Mouse (Mus musculus) limb, embryonic 11.5 days (tissue): Measurements from ENCODE around the gene Olfr1222. TPM values are rescaled to one million over a fixed set of nuclear protein-coding genes. Genes with fewer than 3 reads are reported as not detected.

Experiments
- ATAC-seq: fragments of 200-750 bp; cut with Nextera tagmentation; 2 replicates; pipeline ENCODE4 v1.8.0; 2017; ENCODE audit warnings: low read depth; ENCODE audit not compliant: insufficient number of reproducible peaks, low FRiP score, low TSS enrichment
- DNase-seq: peaks from one replicate; pipeline ENCODE4 v3.0.0-alpha.2; 2015; ENCODE audit warnings: low spot score
- H3K27ac ChIP-seq: fragments of 300-500 bp; sonication (generic); replicated peaks from 2 replicates; pipeline ENCODE4 v1.5.1; 2014; ENCODE audit warnings: low read depth, mild to moderate bottlenecking, low read length
- H3K27me3 ChIP-seq: fragments of 300-500 bp; sonication (generic); 2 replicates; pipeline ENCODE4 v1.6.1; 2014; ENCODE audit warnings: mild to moderate bottlenecking, low read length, mixed read lengths; ENCODE audit not compliant: control insufficient read depth, insufficient read depth
- H3K36me3 ChIP-seq: fragments of 300-500 bp; sonication (generic); 2 replicates; pipeline ENCODE4 v1.6.1; 2014; ENCODE audit warnings: mild to moderate bottlenecking, low read length, moderate library complexity, mixed read lengths; ENCODE audit not compliant: control insufficient read depth, insufficient read depth
- H3K4me1 ChIP-seq: fragments of 300-500 bp; sonication (generic); 2 replicates; pipeline ENCODE4 v1.6.1; 2014; ENCODE audit warnings: low read length, mixed read lengths; ENCODE audit not compliant: control insufficient read depth, insufficient read depth
- H3K4me2 ChIP-seq: fragments of 300-500 bp; sonication (generic); 2 replicates; pipeline ENCODE4 v1.6.1; 2014; ENCODE audit warnings: low read depth, mild to moderate bottlenecking, moderate library complexity; ENCODE audit not compliant: severe bottlenecking
- H3K4me3 ChIP-seq: fragments of 300-500 bp; sonication (generic); 2 replicates; pipeline ENCODE4 v1.5.1; 2014; ENCODE audit warnings: low read depth, low read length
- H3K9ac ChIP-seq: fragments of 300-500 bp; sonication (generic); 2 replicates; pipeline ENCODE4 v1.6.1; 2014; ENCODE audit warnings: mild to moderate bottlenecking, low read length
- H3K9me3 ChIP-seq: fragments of 300-500 bp; sonication (generic); 2 replicates; pipeline ENCODE4 v1.6.1; 2016; ENCODE audit warnings: low read length; ENCODE audit not compliant: control insufficient read depth
- WGBS: fragments of 180-500 bp; shearing (Covaris S2); extraction: QIAGEN DNeasy Blood & Tissue Kit; methylation state at CpG from one replicate; pipeline ENCODE4 v1.1.7; 2014; 5-methylcytosine and 5-hydroxymethylcytosine counted together
- polyA plus RNA-seq: library from polyadenylated mRNA; unstranded; fragments of >200 nt; fragmentation: Nextera tagmentation; extraction: Ambion mirVana; gene quantifications from 2 replicates; pipeline ENCODE4 v1.2.1, GENCODE M21; 2014

Olfr1222 gene
- polyA plus RNA-seq, 1 experiment from 2014 or later = not detected

- Histone ChIP-seq H3K9ac (no peak within 1 kb of the TSS), H3K9me3 (no peaks in the 10 kb centered on the region), H3K27ac (no peak within 1 kb of the TSS), H3K4me3 (no peak within 1 kb of the TSS), H3K4me1 (no peaks in the 10 kb centered on the region), H3K4me2 (no peak within 1 kb of the TSS), H3K27me3 (no peaks in the 10 kb centered on the region), H3K36me3 (no peaks in the 10 kb centered on the region)
- WGBS = 71% methylated on average over 1 of the region's 1 CpGs
- no peak for DNase-seq
- ATAC-seq = no peak
Observed at GRCm38 (mm10) chr2:89083413-89083812, 49.4 kb downstream of the Olfr1222 start, which contains the start of gene Olfr1219. Gene Olfr1219 (minus strand): TSS chr2:89083513.

DNA sequence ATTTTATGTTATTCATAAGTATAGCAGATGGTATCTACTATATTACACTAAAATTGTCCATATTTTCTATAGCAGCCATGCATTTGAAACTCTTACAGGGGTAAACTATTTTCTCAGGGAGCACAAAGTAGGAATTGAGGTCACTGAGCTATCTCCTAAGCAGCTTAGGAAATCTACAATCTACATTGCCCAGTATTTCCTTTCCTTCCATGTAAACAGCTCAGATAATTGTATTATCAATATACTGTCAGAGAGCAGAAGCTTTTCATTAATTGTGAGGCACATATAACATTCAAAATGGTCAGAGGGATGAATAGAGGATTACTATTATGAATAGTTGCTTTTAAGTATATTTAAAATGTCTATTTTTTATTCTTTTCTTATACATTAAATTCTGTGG lies 51.4 kb downstream of the Olfr1222 start:
- H3K4me2 ChIP-seq = no peak overlapping the region
- H3K4me1 ChIP-seq = no peaks in the 10 kb centered on the region
- H3K4me3 ChIP-seq = no peak overlapping the region
- H3K27ac ChIP-seq = no peak overlapping the region
- no peaks in the 10 kb centered on the region for H3K27me3 ChIP-seq
- H3K36me3 ChIP-seq = no peaks in the 10 kb centered on the region
- H3K9me3 ChIP-seq = no peaks in the 10 kb centered on the region
- no peak for DNase-seq
- H3K9ac ChIP-seq = no peak overlapping the region
- no peak for ATAC-seq

Other genes with a start within 250 kb of the Olfr1222 start
- not detected in 2 replicates for gene Olfr1208, start 230.7 kb downstream of the Olfr1222 start, polyA plus RNA-seq
- gene Olfr1209, start 217.9 kb downstream of the Olfr1222 start, polyA plus RNA-seq = not detected in 2 replicates
- not detected in 2 replicates for gene Olfr1211, start 194.9 kb downstream of the Olfr1222 start, polyA plus RNA-seq
- gene Olfr1212, start 179.1 kb downstream of the Olfr1222 start, polyA plus RNA-seq = not detected in 2 replicates
- gene Gm13762, start 152.8 kb downstream of the Olfr1222 start, polyA plus RNA-seq = not detected in 2 replicates
- gene Olfr1214, start 140.4 kb downstream of the Olfr1222 start, polyA plus RNA-seq = not detected in 2 replicates
- gene Olfr1215, start 126.1 kb downstream of the Olfr1222 start, polyA plus RNA-seq = not detected in 2 replicates
- gene Olfr1216, start 114.7 kb downstream of the Olfr1222 start, polyA plus RNA-seq = not detected in 2 replicates
- not detected in 2 replicates for gene Olfr1217, start 101.0 kb downstream of the Olfr1222 start, polyA plus RNA-seq
- gene Olfr1218, start 71.9 kb downstream of the Olfr1222 start, polyA plus RNA-seq = not detected in 2 replicates
- not detected in 2 replicates for gene Olfr1219, start 49.5 kb downstream of the Olfr1222 start, polyA plus RNA-seq
- gene Olfr1220, start 26.2 kb downstream of the Olfr1222 start, polyA plus RNA-seq = not detected in 2 replicates
- not detected in 2 replicates for gene Olfr1221, start 15.8 kb downstream of the Olfr1222 start, polyA plus RNA-seq
- not detected in 2 replicates for gene Olfr1223, start 18.5 kb upstream of the Olfr1222 start, polyA plus RNA-seq
- not detected in 2 replicates for gene Olfr1224-ps1, start 31.0 kb upstream of the Olfr1222 start, polyA plus RNA-seq
- gene Olfr1225, start 41.6 kb upstream of the Olfr1222 start, polyA plus RNA-seq = not detected in 2 replicates
- not detected in 2 replicates for gene Olfr1226, start 67.0 kb upstream of the Olfr1222 start, polyA plus RNA-seq
- gene Olfr1228, start 121.0 kb upstream of the Olfr1222 start, polyA plus RNA-seq = not detected in 2 replicates
- gene Olfr1229, start 155.0 kb upstream of the Olfr1222 start, polyA plus RNA-seq = not detected in 2 replicates
- not detected in 2 replicates for gene Olfr1230, start 164.2 kb upstream of the Olfr1222 start, polyA plus RNA-seq
- not detected in 2 replicates for gene Olfr1231, start 174.0 kb upstream of the Olfr1222 start, polyA plus RNA-seq
- not detected in 2 replicates for gene Olfr1232, start 196.6 kb upstream of the Olfr1222 start, polyA plus RNA-seq
- gene Olfr1233, start 209.3 kb upstream of the Olfr1222 start, polyA plus RNA-seq = not detected in 2 replicates
- not detected in 2 replicates for gene Olfr1234, start 231.8 kb upstream of the Olfr1222 start, polyA plus RNA-seq